Mouse (Mus musculus) induced T-regulatory cell, adult 2 months (primary cell): ENCODE data around the gene Hhatl.

Experiments used
- DNase-seq: peaks from one replicate; pipeline ENCODE4 v3.0.0-alpha.2; 2012; ENCODE audit warnings: low read depth

Gene Hhatl

GRCm38 (mm10) chr9:121791757-121792521 is at the start of gene Hhatl:
Gene Hhatl, minus strand, starts transcription at chr9:121792507.
- no peak for DNase-seq

- DNase-seq, result no peak
Observed at GRCm38 (mm10) chr9:121839622-121839965, 47.3 kb upstream of the Hhatl start.

GRCm38 (mm10) chr9:121838829-121839621 is 46.7 kb upstream of the Hhatl start, which contains the start of gene Ccdc13:
Gene Ccdc13, minus strand, starts transcription at chr9:121839461.
- DNase-seq, result peak; percentile 38

GRCm38 (mm10) chr9:121838008-121838407 is 45.7 kb upstream of the Hhatl start:
- no peak for DNase-seq

- no peak for DNase-seq
Observed at GRCm38 (mm10) chr9:121833825-121834224, 41.5 kb upstream of the Hhatl start.

GRCm38 (mm10) chr9:121830956-121831293 is 38.6 kb upstream of the Hhatl start:
- DNase-seq, result peak; percentile 87

- peak; percentile 63 for DNase-seq
Observed at GRCm38 (mm10) chr9:121830243-121830955, 38.1 kb upstream of the Hhatl start.

GRCm38 (mm10) chr9:121829270-121829992 is 37.1 kb upstream of the Hhatl start:
- DNase-seq, result no peak

GRCm38 (mm10) chr9:121828314-121828713 is 36.0 kb upstream of the Hhatl start:
- DNase-seq, result no peak

GRCm38 (mm10) chr9:121826356-121826755 is 34.0 kb upstream of the Hhatl start:
- no peak for DNase-seq

- DNase-seq, result no peak
Observed at GRCm38 (mm10) chr9:121823991-121824390, 31.7 kb upstream of the Hhatl start.

- no peak for DNase-seq
Observed at GRCm38 (mm10) chr9:121823051-121823450, 30.7 kb upstream of the Hhatl start.

- no peak for DNase-seq
Observed at GRCm38 (mm10) chr9:121822585-121822991, 30.3 kb upstream of the Hhatl start.

- no peak for DNase-seq
Observed at GRCm38 (mm10) chr9:121820765-121821164, 28.5 kb upstream of the Hhatl start.

- DNase-seq, result no peak
Observed at GRCm38 (mm10) chr9:121819771-121820471, 27.6 kb upstream of the Hhatl start.

- DNase-seq, result no peak
Observed at GRCm38 (mm10) chr9:121819073-121819770, 26.9 kb upstream of the Hhatl start.

GRCm38 (mm10) chr9:121815183-121815582 is 22.9 kb upstream of the Hhatl start:
- no peak for DNase-seq

- no peak for DNase-seq
Observed at GRCm38 (mm10) chr9:121810081-121810821, 17.9 kb upstream of the Hhatl start.

GRCm38 (mm10) chr9:121808511-121808910 is 16.2 kb upstream of the Hhatl start:
- no peak for DNase-seq

- no peak for DNase-seq
Observed at GRCm38 (mm10) chr9:121807947-121808346, 15.6 kb upstream of the Hhatl start.
